Mouse (Mus musculus): Measurements from ENCODE around the gene Iqck.

Gene Iqck

GRCm38 (mm10) chr7:118985786-118986185, 130.2 kb downstream of the Iqck start:
- in situ Hi-C loops (cut with MboI, MseI), result no loop called here

GRCm38 (mm10) chr7:118986369-118986768, 130.8 kb downstream of the Iqck start:
- in situ Hi-C loops (cut with MboI, MseI), result no loop called here

- in situ Hi-C loops (cut with MboI, MseI), result no loop called here
Observed at GRCm38 (mm10) chr7:118989275-118989856, 133.8 kb downstream of the Iqck start.

- in situ Hi-C loops (cut with MboI, MseI), result no loop called here
Observed at GRCm38 (mm10) chr7:118990282-118990681, 134.7 kb downstream of the Iqck start.

GRCm38 (mm10) chr7:118991341-118991884, 135.9 kb downstream of the Iqck start:
- in situ Hi-C loops (cut with MboI, MseI), result no loop called here

GRCm38 (mm10) chr7:118992080-118992560, 136.6 kb downstream of the Iqck start:
- in situ Hi-C loops (cut with MboI, MseI), result no loop called here

GRCm38 (mm10) chr7:118992623-118993405, 137.3 kb downstream of the Iqck start:
- in situ Hi-C loops (cut with MboI, MseI), result no loop called here

GRCm38 (mm10) chr7:118993597-118994230, 138.2 kb downstream of the Iqck start:
- in situ Hi-C loops (cut with MboI, MseI), result no loop called here

GRCm38 (mm10) chr7:118994231-118994842, 138.8 kb downstream of the Iqck start:
- in situ Hi-C loops (cut with MboI, MseI), result no loop called here

GRCm38 (mm10) chr7:118995007-118995406, 139.5 kb downstream of the Iqck start, which contains the start of gene Gprc5b:
Gene Gprc5b, minus strand, starts transcription at chr7:118995211.
- in situ Hi-C loops (cut with MboI, MseI), result loop anchor here (5.0 kb wide), 2 partner anchors 143 to 228 kb away; no protein-coding TSS in a partner anchor

- in situ Hi-C loops (cut with MboI, MseI), result loop anchor here (5.0 kb wide), 2 partner anchors 143 to 228 kb away; no protein-coding TSS in a partner anchor
Observed at GRCm38 (mm10) chr7:118995671-118996070, 140.1 kb downstream of the Iqck start.

GRCm38 (mm10) chr7:118996137-118996837, 140.7 kb downstream of the Iqck start:
- in situ Hi-C loops (cut with MboI, MseI), result loop anchor here (5.0 kb wide), 2 partner anchors 144 to 229 kb away; no protein-coding TSS in a partner anchor

- in situ Hi-C loops (cut with MboI, MseI), result loop anchor here (5.0 kb wide), 2 partner anchors 148 to 233 kb away; no protein-coding TSS in a partner anchor
Observed at GRCm38 (mm10) chr7:118999857-119000256, 144.3 kb downstream of the Iqck start.

- in situ Hi-C loops (cut with MboI, MseI), result no loop called here
Observed at GRCm38 (mm10) chr7:119001965-119002364, 146.4 kb downstream of the Iqck start.

- in situ Hi-C loops (cut with MboI, MseI), result no loop called here
Observed at GRCm38 (mm10) chr7:119002501-119002900, 146.9 kb downstream of the Iqck start.

GRCm38 (mm10) chr7:119010854-119011529, 155.4 kb downstream of the Iqck start:
- in situ Hi-C loops (cut with MboI, MseI), result loop anchor here (5.0 kb wide), 1 partner anchor 501 kb away; no protein-coding TSS in a partner anchor

- in situ Hi-C loops (cut with MboI, MseI), result no loop called here
Observed at GRCm38 (mm10) chr7:119015736-119016135, 160.2 kb downstream of the Iqck start.

GRCm38 (mm10) chr7:119019537-119019936, 164.0 kb downstream of the Iqck start:
- in situ Hi-C loops (cut with MboI, MseI), result no loop called here
